Mouse (Mus musculus): ENCODE results near the gene Tuba1c.

DNA sequence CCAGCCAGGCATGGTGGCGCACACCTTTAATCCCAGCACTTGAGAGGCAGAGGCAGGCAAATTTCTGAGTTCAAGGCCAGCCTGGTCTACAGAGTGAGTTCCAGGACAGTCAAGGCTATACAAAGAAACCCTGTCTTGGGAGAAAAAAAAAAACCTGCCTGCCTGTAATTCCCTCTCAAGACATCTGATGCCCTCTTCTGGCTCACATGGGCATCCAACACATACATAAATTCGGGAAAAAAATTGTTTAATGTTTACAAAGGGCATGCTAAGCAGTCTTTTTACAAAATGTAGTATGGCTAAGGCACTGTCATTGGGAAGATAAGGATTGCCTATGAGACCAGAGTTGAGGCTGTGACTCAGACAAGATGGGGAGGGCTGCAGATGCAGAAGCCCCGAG lies 50.1 kb downstream of the Tuba1c start:
- TF ChIP-seq POLR2A (IDR thresholded peaks at IDR 0.05; ENCODE audit: borderline replicate concordance, extremely low read depth, low read depth, low read length), result no peak
- TF ChIP-seq CTCF (IDR thresholded peaks at IDR 0.05; ENCODE audit: insufficient read depth, low read length), result no peak
